Mouse (Mus musculus): ENCODE results near the gene Camk2g.

Gene Camk2g

DNA sequence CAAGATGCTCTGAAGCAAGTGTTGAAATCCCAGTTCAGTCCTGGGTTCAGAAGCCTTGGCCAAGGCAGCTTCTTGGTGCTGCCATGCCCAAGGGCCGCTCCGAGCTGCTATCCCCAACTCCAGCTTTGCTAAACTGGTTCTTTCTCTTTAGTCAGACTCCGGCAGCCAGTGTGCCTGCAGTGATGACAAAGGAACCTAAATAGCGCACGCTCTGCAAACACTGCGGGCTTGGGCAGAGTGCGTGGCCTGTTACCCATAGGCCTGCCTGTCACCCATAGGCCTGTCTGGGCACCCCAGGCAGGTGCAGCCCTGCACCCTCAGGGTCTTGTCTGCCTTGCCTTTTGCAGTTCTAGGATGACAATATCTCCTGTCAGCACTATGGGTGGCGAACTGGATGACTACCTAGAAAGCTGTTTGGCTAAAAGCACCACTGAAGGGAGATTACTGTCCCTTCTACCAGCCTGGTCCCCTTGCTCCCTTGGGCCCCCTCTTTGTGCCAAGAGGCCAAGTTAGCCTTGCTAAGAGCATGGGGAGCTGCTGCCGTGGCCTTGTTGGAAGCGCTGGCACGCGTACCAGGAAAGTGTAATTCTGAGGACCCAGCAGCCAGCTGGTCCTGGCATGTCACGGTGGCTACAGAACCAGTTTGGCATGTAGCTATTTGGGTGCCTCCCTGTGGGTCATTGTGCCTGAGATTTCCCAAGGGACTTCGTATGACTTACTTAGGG, 12.4 kb upstream of the Camk2g start:
- no peak for DNase-seq (ENCODE audit: low spot score in 2 of 2)

DNA sequence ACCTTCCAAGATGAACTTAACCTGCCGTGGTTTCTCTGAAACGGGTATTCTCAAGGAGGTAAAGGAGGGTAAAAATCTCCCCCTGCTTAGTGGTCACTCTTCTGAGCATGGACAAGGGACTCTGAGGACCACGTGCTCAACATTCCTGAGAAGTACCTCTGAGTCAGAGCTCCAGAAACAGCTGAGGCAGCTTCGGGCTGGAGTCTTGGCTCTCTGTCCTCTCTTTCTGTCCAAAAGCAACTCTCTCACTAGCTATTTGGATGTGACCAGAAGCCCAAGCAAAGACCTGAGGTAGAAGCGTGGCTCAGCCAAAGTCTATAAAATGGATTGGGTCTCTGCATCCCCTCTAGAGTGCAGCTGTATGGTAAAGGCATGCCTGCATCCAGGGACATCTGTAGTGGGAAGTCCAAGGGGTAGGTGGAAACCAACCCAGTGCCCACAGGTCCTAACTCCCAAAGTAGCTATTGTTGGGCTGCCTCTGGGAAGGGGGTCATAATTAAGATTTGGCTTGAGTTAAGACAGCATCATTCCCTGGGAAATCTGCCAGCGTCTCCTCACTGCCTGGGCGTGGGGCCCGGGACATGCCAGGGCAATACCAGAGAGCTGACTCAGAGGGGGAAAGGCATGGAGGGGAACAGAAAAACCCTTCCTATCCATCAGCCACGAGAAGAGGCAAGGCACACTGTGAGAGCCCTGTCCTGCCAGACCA, 11.2 kb upstream of the Camk2g start:
- DNase-seq (ENCODE audit: low spot score in 2 of 2): no peak

- DNase-seq (ENCODE audit: low spot score in 2 of 2): no peak
These were observed 10.6 kb upstream of the Camk2g start for GRCm38 (mm10) chr14:20804481-20804880.

DNA sequence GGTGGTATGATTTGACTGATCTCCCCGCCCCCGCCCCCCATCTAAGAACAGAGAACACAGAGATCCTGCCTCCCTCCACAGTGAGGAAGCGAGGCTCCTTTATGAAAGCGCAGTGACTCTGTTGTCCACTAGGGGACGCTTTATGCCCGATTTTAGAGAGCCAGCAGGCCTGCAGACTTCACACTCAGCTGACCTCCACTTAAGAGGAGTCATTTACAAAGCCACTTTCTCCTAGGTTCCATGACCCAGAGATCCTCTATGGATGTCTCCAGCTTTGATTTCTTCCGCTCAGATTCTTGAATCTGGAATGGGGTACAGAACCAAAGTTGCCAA, 9.7 kb upstream of the Camk2g start:
- peak; percentile 60 to 70 for DNase-seq (ENCODE audit: low spot score in 2 of 2)

DNA sequence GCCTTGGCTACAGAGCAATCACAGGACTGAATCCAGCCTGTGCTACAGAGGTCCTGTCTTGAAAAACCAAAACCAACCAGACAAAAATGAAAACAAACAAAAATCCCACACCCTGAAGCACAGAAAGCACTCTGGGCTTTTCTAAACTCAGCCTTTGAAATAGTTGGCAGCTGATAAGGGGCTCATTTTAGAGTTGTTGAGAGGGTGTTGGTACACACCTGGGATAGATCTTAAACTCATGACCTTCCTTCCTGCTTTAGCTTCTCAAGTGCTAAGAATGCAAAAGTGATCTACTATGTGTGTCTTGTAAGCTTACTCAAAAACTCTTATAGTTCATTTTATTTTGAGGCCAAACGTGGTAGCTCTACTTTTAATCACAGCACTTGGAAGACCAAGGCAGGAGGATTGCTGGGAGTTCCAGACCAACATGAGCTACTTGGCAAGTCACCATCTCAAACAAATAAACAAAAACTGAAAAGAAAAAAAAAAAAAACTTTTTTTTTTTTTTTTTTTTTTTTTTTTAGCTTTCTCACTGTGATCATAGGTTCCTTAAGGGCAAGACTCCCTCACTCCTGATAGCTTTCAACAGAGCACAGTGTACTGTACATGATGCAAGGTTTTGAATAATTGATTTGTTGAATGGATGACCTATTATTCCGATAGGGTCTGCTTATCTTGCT, 9.2 kb upstream of the Camk2g start:
- no peak for DNase-seq (ENCODE audit: low spot score in 2 of 2)

- peak; percentile 82 to 89 for DNase-seq (ENCODE audit: low spot score in 2 of 2)
These were observed 4.9 kb upstream of the Camk2g start for GRCm38 (mm10) chr14:20798761-20799160.

GRCm38 (mm10) chr14:20798300-20798699, 4.4 kb upstream of the Camk2g start:
- DNase-seq (ENCODE audit: low spot score in 2 of 2): no peak

DNA sequence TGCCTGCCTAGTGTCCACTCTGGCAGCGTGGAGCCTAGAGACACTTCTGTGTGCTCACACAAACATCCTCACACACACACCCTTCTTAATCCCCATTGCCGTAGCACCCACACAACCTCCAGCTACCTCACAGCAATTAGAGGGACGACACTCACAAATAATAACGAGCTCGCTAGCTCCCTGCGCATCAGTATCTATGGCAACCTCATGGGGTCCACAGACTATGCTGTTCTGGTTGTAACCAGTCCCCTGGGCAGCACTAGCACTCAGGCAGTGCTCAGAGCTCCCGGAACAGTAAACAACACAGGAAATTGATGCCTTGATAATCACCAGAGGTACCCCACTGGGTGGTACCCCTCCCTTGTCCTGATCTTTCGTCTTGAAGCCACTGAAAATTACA, 2.8 kb upstream of the Camk2g start:
- no peak for DNase-seq (ENCODE audit: low spot score in 2 of 2)

DNA sequence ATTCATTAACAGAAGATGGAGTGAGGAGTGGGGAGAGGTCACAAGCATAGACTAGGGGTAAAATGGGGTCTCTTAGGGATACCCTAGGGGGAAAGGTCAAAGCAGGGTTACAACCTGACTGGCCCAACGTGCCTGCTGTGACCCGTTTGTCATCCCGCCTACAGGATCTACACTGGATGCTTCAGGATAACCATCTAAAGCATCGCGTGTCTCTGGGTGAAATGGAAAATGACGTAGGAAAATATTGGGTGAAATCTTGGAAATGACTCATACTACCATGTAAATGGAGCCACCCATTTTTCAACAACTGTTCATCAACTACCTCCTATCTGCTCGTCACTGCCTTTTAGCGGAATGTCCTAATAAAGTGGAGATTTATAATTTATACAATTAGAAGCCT, 2.3 kb upstream of the Camk2g start:
- DNase-seq (ENCODE audit: low spot score in 2 of 2): no peak

GRCm38 (mm10) chr14:20795423-20796152, 1.7 kb upstream of the Camk2g start:
- no peak for DNase-seq (ENCODE audit: low spot score in 2 of 2)

DNA sequence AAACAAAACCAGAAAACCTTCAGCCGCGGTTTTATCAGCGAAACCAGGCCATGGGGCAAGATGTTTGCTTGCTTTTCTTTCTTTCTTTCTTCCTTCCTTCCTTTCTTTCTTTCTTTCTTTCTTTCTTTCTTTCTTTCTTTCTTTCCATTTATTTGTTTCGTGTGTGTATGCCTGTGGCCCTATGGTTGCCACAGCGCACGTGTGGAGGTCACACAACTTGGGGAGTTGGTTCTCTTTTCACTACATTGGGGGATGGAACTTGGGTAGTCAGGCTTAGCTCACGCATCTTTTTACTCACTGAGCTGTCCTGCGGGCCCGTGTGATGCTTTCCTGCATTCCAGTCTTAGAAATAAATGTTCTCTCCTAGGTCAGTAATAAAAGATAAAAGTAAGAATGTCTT, 701 bp upstream of the Camk2g start:
- no peak for DNase-seq (ENCODE audit: low spot score in 2 of 2)

DNA sequence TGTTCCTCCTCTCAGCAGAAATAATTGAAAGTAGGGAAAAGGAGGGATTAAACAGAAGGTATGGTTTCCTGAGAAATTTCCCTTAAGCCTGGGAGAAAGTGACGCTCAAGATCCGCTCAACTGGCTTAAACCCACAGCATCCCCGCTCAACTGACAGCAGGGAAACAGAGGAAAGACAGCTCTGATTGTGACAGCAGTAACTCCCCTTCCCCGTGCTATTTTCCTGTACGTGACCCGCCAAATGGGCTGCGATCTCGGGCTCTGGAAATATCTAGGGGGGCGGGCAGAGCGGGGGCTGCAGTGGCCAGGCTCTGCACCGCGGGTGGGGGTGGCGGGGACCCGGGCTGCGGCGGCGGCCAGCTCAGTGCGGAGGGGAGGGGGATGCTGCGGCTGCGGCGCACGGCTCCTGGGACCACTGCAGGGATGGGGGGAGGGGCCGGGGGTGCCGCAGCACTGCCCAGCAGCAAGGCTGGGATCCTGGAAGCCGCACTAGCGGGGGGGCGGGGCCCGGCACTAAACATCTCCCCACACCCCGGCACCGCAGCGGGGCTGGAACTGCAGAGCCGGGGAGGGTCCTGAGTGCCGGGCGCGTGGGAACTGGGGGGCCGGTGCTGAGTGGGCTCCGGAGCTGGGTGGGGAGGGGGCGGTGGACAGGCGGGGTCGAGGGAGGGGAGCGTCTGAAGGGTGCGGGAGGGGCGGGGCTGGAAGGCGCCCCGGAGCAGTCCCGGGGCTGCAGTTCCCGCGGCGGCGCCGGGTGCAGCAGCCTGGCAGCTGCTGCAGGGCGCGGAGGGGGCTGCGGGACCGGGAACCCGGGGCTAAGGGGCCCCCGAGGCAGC, 748 bp downstream of the Camk2g start:
- DNase-seq (ENCODE audit: low spot score in 2 of 2): peak in 1 of 2 experiments; percentile 14

- no peak for DNase-seq (ENCODE audit: low spot score in 2 of 2)
These were observed 1.5 kb downstream of the Camk2g start for GRCm38 (mm10) chr14:20792243-20792921.

- no peak for DNase-seq (ENCODE audit: low spot score in 2 of 2)
These were observed 2.2 kb downstream of the Camk2g start for GRCm38 (mm10) chr14:20791511-20792242.

DNA sequence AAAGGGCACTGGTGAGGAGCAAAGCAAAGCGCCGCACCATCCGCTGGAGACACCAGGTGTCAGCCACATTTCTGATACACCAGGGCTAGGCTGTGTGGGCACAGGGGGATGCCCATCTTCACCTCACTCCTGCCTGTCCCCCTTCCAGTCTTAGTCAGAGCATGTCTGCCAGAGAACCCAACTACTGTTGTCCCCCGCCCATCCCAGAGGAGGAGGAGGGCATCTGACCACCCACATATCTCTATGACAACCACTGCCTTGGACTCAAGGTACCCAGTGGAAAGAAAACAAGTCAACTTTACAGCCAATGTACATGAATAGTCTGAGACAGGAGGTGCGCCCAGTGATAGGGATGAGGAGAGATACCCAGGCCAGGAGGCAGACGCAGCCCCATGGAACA, 2.9 kb downstream of the Camk2g start:
- no peak for DNase-seq (ENCODE audit: low spot score in 2 of 2)

DNA sequence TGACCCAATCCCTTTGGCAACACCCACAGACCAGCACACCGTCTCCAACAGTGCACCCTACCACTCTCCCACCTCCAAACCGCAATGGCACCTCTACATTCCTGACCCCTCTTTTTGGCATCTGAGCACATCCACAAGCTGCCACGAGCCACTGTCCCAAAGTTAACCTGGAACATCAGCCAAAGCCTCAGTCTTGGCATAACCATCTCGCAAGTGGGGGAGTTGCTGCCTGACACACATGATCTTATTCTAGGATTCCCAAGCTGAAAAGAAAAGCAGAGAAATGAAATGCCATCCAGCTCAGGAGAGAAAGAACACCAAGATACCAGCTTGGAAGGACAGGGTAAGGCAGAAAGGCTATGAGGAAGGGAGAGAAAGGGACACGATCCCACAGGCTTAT, 3.4 kb downstream of the Camk2g start:
- DNase-seq (ENCODE audit: low spot score in 2 of 2): no peak

GRCm38 (mm10) chr14:20789593-20789992, 4.3 kb downstream of the Camk2g start:
- DNase-seq (ENCODE audit: low spot score in 2 of 2): no peak

- no peak for DNase-seq (ENCODE audit: low spot score in 2 of 2)
These were observed 5.7 kb downstream of the Camk2g start for GRCm38 (mm10) chr14:20788151-20788550.

DNA sequence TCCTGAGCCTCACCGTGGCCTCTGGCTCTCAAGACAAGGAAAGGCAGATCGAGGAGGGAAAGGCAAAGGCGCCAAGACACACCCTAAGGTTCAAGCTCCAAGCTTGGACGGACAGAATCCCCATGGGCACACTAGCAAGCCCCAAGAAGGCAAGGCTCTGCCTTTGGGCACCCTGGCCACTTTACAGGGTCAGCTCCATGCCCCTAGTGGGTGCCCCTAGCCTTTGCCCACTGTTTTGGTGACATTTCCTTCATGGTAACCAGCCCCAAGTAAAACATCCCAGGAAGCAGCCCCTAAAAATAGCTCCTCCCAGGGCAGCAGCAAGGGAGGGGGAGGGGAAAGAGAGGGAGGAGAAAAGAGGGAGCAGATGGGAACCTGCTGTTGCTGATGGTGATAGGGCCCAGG, 7.3 kb downstream of the Camk2g start:
- DNase-seq (ENCODE audit: low spot score in 2 of 2): no peak

DNA sequence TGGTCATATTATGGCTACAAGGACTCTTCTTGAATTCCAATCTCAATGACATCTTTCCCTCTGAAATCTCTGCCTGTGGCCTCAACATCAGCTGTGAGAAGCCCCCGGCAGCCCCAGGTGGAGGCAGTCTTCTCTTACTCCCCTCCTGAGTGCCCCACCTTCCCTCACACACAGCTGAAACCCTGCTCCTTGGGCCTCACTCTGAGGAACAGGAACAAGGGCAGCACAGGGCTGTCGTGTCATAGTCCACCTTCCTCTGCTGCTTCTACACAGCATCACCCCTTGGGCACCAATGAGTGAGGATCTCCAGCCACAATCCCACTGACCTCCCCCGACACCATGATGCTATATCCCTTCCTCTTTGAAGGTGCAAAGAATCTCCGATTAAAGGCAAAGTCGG, 7.9 kb downstream of the Camk2g start:
- no peak for DNase-seq (ENCODE audit: low spot score in 2 of 2)

Data from spleen, postnatal 36 days (tissue).